11 mouse cellular contexts compared by ENCODE assay signal in genomic region chr6:23758249-23758648, GRCm38 (mm10).
A peak's percentile ranks its signal among the peaks of the same experiment; 100 is the strongest.
DNase-seq lines count a peak whose midpoint lies in the region; ATAC-seq lines count a peak whose summit lies in the region.
"Had no signal": no experiment of that assay in that cellular context is flagged by ENCODE, and none has a peak within 500 bp of the region (broad histone marks: within the 10 kb centered on the region; RNA-seq: fewer than 3 reads in every experiment).

No protein-coding gene starts in this region.

- H3K4me3 ChIP-seq in midbrain, embryonic 14.5 days (replicated peaks; ENCODE audit: low read depth, low read length) = no peak overlapping the region
- no peak overlapping the region for H3K4me3 ChIP-seq in midbrain, embryonic 13.5 days (replicated peaks)
- H3K4me3 ChIP-seq: heart, embryonic 15.5 days; limb, embryonic 15.5 days; midbrain, embryonic 15.5 days had no signal

- no peak overlapping the region for H3K9ac ChIP-seq in midbrain, embryonic 14.5 days (replicated peaks; ENCODE audit: low read length)
- no peak overlapping the region for H3K9ac ChIP-seq in midbrain, embryonic 13.5 days (replicated peaks)
- H3K9ac ChIP-seq: heart, embryonic 15.5 days; limb, embryonic 15.5 days; midbrain, embryonic 15.5 days had no signal

- H3K27me3 ChIP-seq in midbrain, embryonic 14.5 days (ENCODE audit: control insufficient read depth, insufficient read depth, low read length) = no peaks in the 10 kb centered on the region
- H3K27me3 ChIP-seq in midbrain, embryonic 13.5 days = no peaks in the 10 kb centered on the region
- H3K27me3 ChIP-seq: heart, embryonic 15.5 days; limb, embryonic 15.5 days; midbrain, embryonic 15.5 days had no signal

- no peaks in the 10 kb centered on the region for H3K4me1 ChIP-seq in midbrain, embryonic 14.5 days (ENCODE audit: control insufficient read depth, insufficient read depth, low read length)
- H3K4me1 ChIP-seq in midbrain, embryonic 13.5 days (replicated peaks) = no peaks in the 10 kb centered on the region
- H3K4me1 ChIP-seq: heart, embryonic 15.5 days; limb, embryonic 15.5 days; midbrain, embryonic 15.5 days had no signal

- no peaks in the 10 kb centered on the region for H3K9me3 ChIP-seq in midbrain, embryonic 14.5 days (ENCODE audit: control insufficient read depth, low read length)
- no peaks in the 10 kb centered on the region for H3K9me3 ChIP-seq in midbrain, embryonic 13.5 days
- H3K9me3 ChIP-seq: heart, embryonic 15.5 days; limb, embryonic 15.5 days; midbrain, embryonic 15.5 days had no signal

- H3K36me3 ChIP-seq in midbrain, embryonic 14.5 days (ENCODE audit: control insufficient read depth, insufficient read depth, low read length) = no peaks in the 10 kb centered on the region
- H3K36me3 ChIP-seq in midbrain, embryonic 13.5 days = no peaks in the 10 kb centered on the region
- H3K36me3 ChIP-seq: heart, embryonic 15.5 days; limb, embryonic 15.5 days; midbrain, embryonic 15.5 days had no signal

- WGBS in midbrain, embryonic 14.5 days = 81% methylated on average over 2 of the region's 2 CpGs
- 78% methylated on average over 2 of the region's 2 CpGs for WGBS in midbrain, embryonic 13.5 days

- H3K4me2 ChIP-seq in midbrain, embryonic 14.5 days (ENCODE audit: low read length) = no peak overlapping the region
- H3K4me2 ChIP-seq in midbrain, embryonic 13.5 days (replicated peaks) = no peak overlapping the region
- H3K4me2 ChIP-seq: heart, embryonic 15.5 days; limb, embryonic 15.5 days; midbrain, embryonic 15.5 days had no signal

- no peak for ATAC-seq in midbrain, embryonic 14.5 days (ENCODE audit: low FRiP score, low TSS enrichment)
- ATAC-seq in midbrain, embryonic 13.5 days = no peak
- ATAC-seq: midbrain, embryonic 15.5 days had no signal

- DNase-seq in heart, postnatal 10 days = peak; percentile 4 to 7
- DNase-seq in heart, postnatal 4 days = no peak
- peak; percentile 44 for DNase-seq in midbrain, embryonic 14.5 days
- DNase-seq in embryo, embryonic 10.5 days (ENCODE audit: low spot score) = peak; percentile 64
- DNase-seq in retina, postnatal 1 day = peak; percentile 40
- DNase-seq in layer of hippocampus, adult 9-11 months = no peak
- no peak for DNase-seq in T-cell, adult 2 months (ENCODE audit: low spot score)

- intact Hi-C loops in heart, postnatal 10 days (cut with DNase I) = loop anchor here (10.0 kb wide), 1 partner anchor 127 kb away; no protein-coding TSS in a partner anchor

- no peak overlapping the region for H3K27ac ChIP-seq in midbrain, embryonic 14.5 days (replicated peaks; ENCODE audit: low read depth, low read length)
- H3K27ac ChIP-seq in midbrain, embryonic 13.5 days = no peak overlapping the region
- H3K27ac ChIP-seq: heart, embryonic 15.5 days; limb, embryonic 15.5 days; midbrain, embryonic 15.5 days had no signal

Comparison
In these comparisons a context has a peak if more than half of its experiments do, and no peak if none do; other contexts are left out.
1. DNase-seq: peak in heart, postnatal 10 days (2 of 2), midbrain, embryonic 14.5 days (single experiment), embryo, embryonic 10.5 days (single experiment) and retina, postnatal 1 day (single experiment); none in heart, postnatal 4 days (single experiment), layer of hippocampus, adult 9-11 months (single experiment) and T-cell, adult 2 months (single experiment).